Mouse (Mus musculus) c-Kit-positive CD71-positive TER-119-negative erythroid progenitor cells, embryonic 14.5 days (primary cell): ENCODE data around the gene Tmem209.

Source experiments
- DNase-seq: peaks from one replicate; pipeline ENCODE4 v3.0.0-alpha.2; 2013; ENCODE audit warnings: low read depth

The Tmem209 gene

GRCm38 (mm10) chr6:30538240-30538639 is 28.7 kb upstream of the Tmem209 start:
- DNase-seq, result no peak

GRCm38 (mm10) chr6:30535340-30535739 is 25.8 kb upstream of the Tmem209 start:
- peak; percentile 2 for DNase-seq

- DNase-seq, result no peak
Observed at GRCm38 (mm10) chr6:30528800-30529199, 19.2 kb upstream of the Tmem209 start.

GRCm38 (mm10) chr6:30526586-30527515 is 17.3 kb upstream of the Tmem209 start:
- no peak for DNase-seq

DNA sequence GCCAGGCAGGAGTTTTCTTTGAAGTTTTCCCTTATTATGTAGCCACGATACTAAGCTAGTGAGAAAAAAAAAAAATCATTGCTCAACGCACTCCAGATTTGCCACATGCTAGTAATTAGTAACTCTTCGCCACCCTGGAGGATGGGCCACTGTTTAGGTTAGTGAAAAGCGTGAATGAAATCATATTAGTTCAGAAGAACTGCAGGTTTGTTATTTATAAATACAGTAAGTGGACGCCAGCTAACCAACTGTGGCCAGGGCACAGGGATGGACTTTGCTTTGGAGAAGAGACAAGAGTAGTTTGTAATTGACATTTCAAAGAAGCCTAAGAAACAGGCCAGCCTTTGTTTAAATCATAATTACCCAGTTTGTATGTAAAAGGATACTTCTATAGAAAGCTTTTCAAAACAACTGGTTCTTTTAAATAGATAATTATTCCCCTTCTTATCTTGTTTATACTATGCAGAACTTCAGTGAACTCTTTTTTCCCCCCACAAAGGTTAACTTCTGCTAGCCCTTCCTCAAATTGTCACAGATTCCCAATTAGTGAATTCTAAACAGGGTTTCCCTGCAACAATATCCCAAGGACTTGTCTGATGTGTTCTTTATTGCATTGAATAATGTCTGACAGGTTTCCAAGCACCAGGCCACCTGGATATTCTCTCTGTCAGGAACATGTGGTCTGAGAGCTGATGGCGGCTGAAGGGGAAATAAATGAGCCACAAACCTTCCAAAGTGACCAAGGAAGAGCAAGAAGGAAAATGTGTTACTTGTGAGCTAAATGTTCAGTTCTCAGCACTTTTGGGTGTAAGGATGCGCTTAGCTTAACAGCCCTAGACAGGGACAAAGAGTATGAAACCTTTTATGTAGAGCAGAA is 16.1 kb upstream of the Tmem209 start:
- DNase-seq, result no peak

GRCm38 (mm10) chr6:30520400-30520799 is 10.8 kb upstream of the Tmem209 start:
- DNase-seq, result no peak

DNA sequence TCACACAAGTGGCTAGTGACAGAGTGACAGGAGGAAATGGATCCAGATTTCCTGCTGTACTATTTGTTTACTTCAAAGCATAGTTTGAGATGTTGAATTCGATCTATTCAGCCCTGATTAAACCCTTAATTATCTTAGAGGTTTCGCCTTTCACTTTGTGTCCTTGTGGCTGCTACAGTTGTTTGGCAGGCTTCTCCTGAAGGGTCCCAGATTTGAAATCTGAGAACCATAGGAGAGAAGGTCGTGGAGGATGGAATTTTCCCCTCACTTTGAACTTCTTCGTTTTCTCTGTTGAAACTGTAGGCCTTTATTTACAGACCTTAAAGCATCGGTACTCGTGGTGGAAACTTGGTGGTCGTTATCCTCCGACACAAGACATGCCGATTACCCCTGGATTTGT is 4.7 kb upstream of the Tmem209 start:
- no peak for DNase-seq

DNA sequence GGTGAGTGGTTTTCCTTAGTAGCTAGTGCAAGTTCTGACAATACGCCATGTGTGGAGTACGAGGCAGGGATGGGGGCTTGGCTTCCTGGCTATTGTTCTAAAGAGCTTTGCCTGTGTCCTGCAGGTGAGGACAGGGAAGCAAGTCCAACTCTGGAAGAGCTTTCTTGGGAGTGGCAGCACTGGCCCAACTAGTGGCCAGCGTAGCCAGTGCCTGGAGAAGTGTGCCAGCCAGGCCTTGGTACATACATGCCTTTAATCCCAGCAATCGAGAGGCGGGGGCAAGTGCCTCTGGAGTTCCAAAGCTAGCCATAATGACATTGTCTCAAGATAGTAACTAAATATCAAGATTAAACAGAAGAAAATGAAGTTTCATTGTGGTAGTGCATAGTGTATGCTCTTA is 708 bp upstream of the Tmem209 start:
- no peak for DNase-seq

DNA sequence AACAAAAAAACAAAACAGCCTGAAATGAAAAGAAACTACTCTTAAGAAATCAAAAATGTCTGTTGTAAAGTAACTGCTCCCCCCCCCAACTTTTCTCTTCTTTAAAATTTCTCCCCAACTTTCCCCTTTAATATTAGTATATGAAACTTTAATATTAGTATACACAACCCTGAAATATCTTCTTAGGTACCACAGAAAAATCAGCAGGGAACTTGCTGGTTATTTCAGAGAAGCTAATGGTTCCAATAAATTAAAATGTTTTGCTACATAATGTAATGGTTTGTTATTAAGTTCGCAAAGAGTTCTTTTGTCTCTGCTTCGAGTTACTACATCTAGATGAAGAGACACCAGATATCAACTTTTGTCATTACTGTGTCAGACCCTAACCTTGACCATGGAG is 759 bp downstream of the Tmem209 start:
- no peak for DNase-seq

DNA sequence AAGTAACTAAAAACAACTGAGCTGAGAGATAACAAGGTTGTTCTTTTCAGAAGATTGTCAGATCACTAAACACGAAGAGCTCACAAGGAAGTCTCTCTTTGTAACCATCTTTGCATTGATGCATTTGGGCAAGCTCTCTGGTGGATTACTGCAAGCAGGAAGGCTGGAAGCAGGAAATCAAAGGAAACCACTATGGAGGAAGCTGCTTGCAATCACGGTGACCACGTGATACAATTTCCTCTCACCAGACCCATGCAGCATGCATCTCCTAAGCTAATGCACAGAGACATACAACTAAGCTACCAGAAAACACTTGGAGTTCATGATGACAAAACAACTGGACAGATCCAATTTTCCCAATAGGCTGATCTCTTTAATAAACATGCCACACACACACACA is 10.5 kb downstream of the Tmem209 start:
- no peak for DNase-seq

GRCm38 (mm10) chr6:30486504-30486903 is 23.1 kb downstream of the Tmem209 start:
- no peak for DNase-seq

GRCm38 (mm10) chr6:30482908-30483307 is 26.7 kb downstream of the Tmem209 start:
- DNase-seq, result no peak

DNA sequence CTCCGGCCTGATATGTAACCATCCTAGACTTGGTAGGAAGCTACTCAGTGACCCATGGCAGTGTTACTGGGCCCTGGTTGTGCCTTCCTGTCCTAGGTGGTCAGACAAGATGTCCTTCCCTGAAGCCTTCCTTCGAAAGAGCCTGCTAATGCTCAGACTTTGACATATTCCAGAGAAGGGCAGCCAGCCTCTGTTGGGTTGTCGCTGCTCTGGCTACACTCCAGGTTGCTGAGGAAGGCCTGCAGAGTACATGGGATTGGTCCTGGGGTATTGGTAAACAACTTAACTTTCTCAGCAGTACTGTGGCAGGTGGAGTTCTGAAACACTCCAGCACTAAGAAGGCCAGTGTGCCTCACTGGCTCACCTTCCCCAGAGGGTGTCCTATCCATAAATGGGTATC is 30.2 kb downstream of the Tmem209 start:
- DNase-seq, result no peak

DNA sequence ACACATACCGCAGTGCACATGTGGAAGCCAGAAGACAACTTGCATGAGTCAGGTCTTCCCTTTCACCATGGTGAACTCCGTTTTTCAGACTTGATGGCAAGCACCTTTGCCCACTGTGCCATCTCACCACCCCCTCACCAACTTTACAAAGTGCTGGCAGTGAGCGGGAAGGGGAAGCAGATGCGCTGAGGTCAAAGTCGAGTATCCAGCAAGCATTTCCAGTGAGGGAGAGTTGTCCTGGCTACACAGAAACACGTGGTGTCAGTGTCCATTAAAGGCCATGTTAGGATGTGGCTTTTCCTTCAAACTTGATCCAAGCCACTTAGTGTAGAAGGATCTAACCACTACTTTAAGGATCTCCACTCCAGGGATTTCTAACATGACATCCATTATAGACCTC is 31.8 kb downstream of the Tmem209 start:
- no peak for DNase-seq

GRCm38 (mm10) chr6:30477210-30477714 is 32.3 kb downstream of the Tmem209 start:
- DNase-seq, result no peak

DNA sequence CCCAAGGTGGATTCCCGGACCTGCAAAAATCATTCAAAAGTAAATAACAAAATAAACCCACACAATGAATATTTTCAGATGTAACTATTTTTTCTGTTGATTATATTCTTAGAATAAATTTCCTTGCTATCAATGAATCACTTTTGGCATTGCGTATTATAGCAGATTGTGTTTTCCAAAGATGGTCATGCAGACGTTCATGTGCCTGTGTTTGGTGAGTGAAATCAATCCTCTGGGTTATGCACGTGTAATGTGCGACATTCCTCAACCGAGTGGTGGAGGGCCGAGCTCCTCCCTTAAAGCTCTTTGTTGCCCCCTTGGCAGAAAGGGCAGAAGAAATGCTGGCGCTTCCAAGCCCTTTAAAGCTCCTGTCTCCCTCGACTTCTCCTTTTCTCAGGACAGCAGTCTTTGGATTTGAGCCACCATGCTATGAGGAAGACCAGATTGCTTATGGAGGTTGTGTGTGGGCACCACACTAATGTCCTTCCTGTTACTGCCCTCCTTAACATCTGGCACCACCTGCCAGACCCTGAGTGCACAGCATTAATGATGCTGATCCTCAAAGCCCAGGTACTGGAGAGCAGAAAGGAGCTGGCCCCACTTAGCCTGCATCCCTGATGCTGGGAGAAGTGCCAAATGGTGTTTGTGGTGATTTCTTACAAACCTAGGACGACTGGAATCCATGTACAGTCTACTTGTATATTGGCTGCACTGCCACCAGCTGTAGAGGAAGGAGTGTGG is 33.4 kb downstream of the Tmem209 start:
- DNase-seq, result no peak

DNA sequence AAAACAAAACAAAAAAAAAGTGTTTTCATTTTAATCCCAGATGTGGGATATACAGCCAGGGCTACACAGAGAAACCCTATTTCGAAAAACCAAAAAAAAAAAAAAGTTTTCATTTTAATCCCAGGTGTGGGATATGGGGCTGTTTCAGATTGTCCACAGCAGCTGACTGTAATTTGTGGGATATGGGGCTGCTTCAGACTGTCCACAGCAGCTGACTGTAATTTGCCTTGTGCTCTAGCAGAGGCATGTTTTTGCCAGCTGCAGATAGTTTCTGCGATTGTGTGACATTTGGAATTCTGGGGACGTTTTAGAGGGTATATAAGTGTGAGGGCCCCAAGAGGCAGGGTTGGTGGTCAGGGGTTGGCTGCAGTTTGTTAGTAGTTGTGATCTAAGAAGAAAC is 37.9 kb downstream of the Tmem209 start:
- DNase-seq, result no peak

DNA sequence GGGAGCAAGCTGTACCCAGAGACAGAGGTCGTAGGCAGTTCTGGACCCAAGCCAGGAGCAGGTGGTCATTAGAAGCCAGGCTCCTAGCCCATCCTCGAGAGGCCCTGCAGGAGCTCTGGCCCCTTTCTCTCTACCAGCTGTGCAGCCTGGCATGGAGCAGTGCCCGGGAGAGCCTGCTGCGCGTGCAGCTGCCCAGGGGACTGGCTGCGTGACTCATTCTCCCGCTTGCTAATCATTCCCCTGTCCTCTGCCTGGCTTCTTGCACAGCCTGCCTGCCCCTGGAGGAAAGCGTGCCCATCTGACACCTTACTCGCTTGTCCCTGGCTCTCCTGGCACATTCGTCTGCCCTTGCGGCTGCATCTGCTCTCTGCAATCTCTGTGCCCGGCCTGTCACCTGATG is 40.2 kb downstream of the Tmem209 start:
- no peak for DNase-seq

DNA sequence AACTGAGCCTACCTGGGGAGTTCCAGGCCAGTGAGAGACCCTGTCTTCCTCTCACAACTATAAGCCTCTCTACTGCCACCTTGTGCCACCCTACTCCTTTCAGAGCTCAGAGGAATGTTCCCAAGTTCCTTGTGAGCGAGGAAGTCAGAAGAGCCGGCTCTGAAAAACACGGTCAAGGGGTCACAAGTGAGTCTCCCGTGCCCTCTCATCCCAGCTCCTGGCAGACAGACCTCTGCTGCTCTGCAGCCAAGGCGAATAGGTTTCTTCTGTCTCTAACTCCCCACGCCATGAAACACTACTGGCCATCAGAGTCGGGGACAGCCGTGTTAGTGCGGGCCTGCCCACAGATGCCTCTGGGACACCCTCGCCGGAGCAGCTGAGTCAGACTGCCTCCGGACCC is 40.9 kb downstream of the Tmem209 start:
- no peak for DNase-seq

GRCm38 (mm10) chr6:30468058-30468457 is 41.5 kb downstream of the Tmem209 start:
- DNase-seq, result no peak

GRCm38 (mm10) chr6:30465586-30465985 is 44.0 kb downstream of the Tmem209 start:
- DNase-seq, result no peak

GRCm38 (mm10) chr6:30462822-30463221 is 46.8 kb downstream of the Tmem209 start:
- no peak for DNase-seq
